Mouse (Mus musculus) forebrain, embryonic 14.5 days (tissue): ENCODE measurements around the gene Syp. TPM values are rescaled to one million over a fixed set of nuclear protein-coding genes. Genes with fewer than 3 reads are reported as not detected.

Experiments used
- ATAC-seq: fragments of 200-750 bp; cut with Nextera tagmentation; 2 replicates; pipeline ENCODE4 v1.8.0; 2017; ENCODE audit warnings: mild to moderate bottlenecking, moderate library complexity
- DNase-seq: peaks from one replicate; pipeline ENCODE4 v3.0.0-alpha.2; 2015; ENCODE audit warnings: low spot score
- H3K27ac ChIP-seq: fragments of 300-500 bp; sonication (generic); 2 replicates; pipeline ENCODE4 v1.5.1; 2014; ENCODE audit warnings: low read depth, mild to moderate bottlenecking, control low read depth, low read length, moderate library complexity
- H3K27me3 ChIP-seq: fragments of 300-500 bp; sonication (generic); replicated peaks from 2 replicates; pipeline ENCODE4 v1.6.1; 2014; ENCODE audit warnings: low read length, control low read depth, mixed read lengths; ENCODE audit not compliant: control insufficient read depth, insufficient read depth
- H3K36me3 ChIP-seq: fragments of 300-500 bp; sonication (generic); 2 replicates; pipeline ENCODE4 v1.6.1; 2014; ENCODE audit warnings: low read length, control low read depth; ENCODE audit not compliant: control insufficient read depth, insufficient read depth
- H3K4me1 ChIP-seq: fragments of 300-500 bp; sonication (generic); 2 replicates; pipeline ENCODE4 v1.6.1; 2014; ENCODE audit warnings: antibody characterized with exemption, low read length, control low read depth; ENCODE audit not compliant: control insufficient read depth, insufficient read depth
- H3K4me2 ChIP-seq: fragments of 300-500 bp; sonication (generic); 2 replicates; pipeline ENCODE4 v1.6.1; 2014; ENCODE audit warnings: mild to moderate bottlenecking, control low read depth, low read length
- H3K4me3 ChIP-seq: fragments of 300-500 bp; sonication (generic); 2 replicates; pipeline ENCODE4 v1.5.1; 2014; ENCODE audit warnings: low read depth, low read length, control low read depth
- H3K9ac ChIP-seq: fragments of 300-500 bp; sonication (generic); 2 replicates; pipeline ENCODE4 v1.6.1; 2014; ENCODE audit warnings: mild to moderate bottlenecking, low read length, control low read depth, moderate library complexity
- H3K9me3 ChIP-seq: fragments of 300-500 bp; sonication (generic); replicated peaks from 2 replicates; pipeline ENCODE4 v1.6.1; 2016; ENCODE audit warnings: low read length, control low read depth, mixed read lengths; ENCODE audit not compliant: control insufficient read depth
- WGBS: fragments of 180-500 bp; shearing (Covaris S2); extraction: QIAGEN DNeasy Blood & Tissue Kit; methylation state at CpG from one replicate; pipeline ENCODE4 v1.1.7; 2014; 5-methylcytosine and 5-hydroxymethylcytosine counted together
- polyA plus RNA-seq: library from polyadenylated mRNA; unstranded; fragments of >200 nt; fragmentation: Nextera tagmentation; extraction: Ambion mirVana; gene quantifications from 2 replicates; pipeline ENCODE4 v1.2.1, GENCODE M21; 2014

The Syp gene
- polyA plus RNA-seq: 69.2 and 96.1 TPM in 2 replicates

- H3K9me3 ChIP-seq: no peaks in the 10 kb centered on the region
- no peaks in the 10 kb centered on the region for H3K36me3 ChIP-seq
- DNase-seq: peak; percentile 81
- peak within 1 kb of the TSS; percentile 49 for H3K4me3 ChIP-seq
- H3K27ac ChIP-seq: peak within 1 kb of the TSS; percentile 80
- no peaks in the 10 kb centered on the region for H3K4me1 ChIP-seq
- H3K27me3 ChIP-seq: no peaks in the 10 kb centered on the region
- peak; percentile 88 for ATAC-seq
- peak within 1 kb of the TSS; percentile 70 for H3K9ac ChIP-seq
- WGBS: 32% methylated on average over 42 of the region's 42 CpGs
- H3K4me2 ChIP-seq: peak within 1 kb of the TSS; percentile 54
Observed at GRCm38 (mm10) chrX:7638401-7639091, at the start of gene Syp. Syp (plus strand) TSS chrX:7638471.

GRCm38 (mm10) chrX:7595371-7595770 is 42.9 kb upstream of the Syp start:
- H3K27me3 ChIP-seq: no peaks in the 10 kb centered on the region
- H3K4me2 ChIP-seq: no peak overlapping the region
- no peaks in the 10 kb centered on the region for H3K9me3 ChIP-seq
- no peak overlapping the region for H3K9ac ChIP-seq
- DNase-seq: peak; percentile 3
- ATAC-seq: no peak; the same call in 1 of the 2 replicates
- no peak overlapping the region for H3K27ac ChIP-seq
- 75% methylated on average over 6 of the region's 9 CpGs for WGBS
- H3K4me1 ChIP-seq: no peaks in the 10 kb centered on the region
- peaks cover 26% of the 10 kb centered on the region; the same call in 1 of the 2 replicates for H3K36me3 ChIP-seq
- H3K4me3 ChIP-seq: no peak overlapping the region

GRCm38 (mm10) chrX:7604004-7604403 is 34.3 kb upstream of the Syp start:
- H3K36me3 ChIP-seq: peaks cover 3% of the 10 kb centered on the region; the same call in 1 of the 2 replicates
- 94% methylated on average over 7 of the region's 7 CpGs for WGBS
- H3K4me3 ChIP-seq: no peak overlapping the region
- no peaks in the 10 kb centered on the region for H3K27me3 ChIP-seq
- DNase-seq (no peak), ATAC-seq (no peak)
- no peak overlapping the region for H3K9ac ChIP-seq
- H3K9me3 ChIP-seq: no peaks in the 10 kb centered on the region
- H3K27ac ChIP-seq: no peak overlapping the region
- no peak overlapping the region for H3K4me2 ChIP-seq
- no peaks in the 10 kb centered on the region for H3K4me1 ChIP-seq

- Histone ChIP-seq H3K4me2 (peak within 1 kb of the TSS; percentile 56), H3K27ac (no peak within 1 kb of the TSS), H3K4me3 (peak within 1 kb of the TSS; percentile 38), H3K9me3 (no peaks in the 10 kb centered on the region), H3K36me3 (no peaks in the 10 kb centered on the region), H3K4me1 (no peaks in the 10 kb centered on the region), H3K9ac (peak within 1 kb of the TSS; percentile 59), H3K27me3 (no peaks in the 10 kb centered on the region)
- WGBS: 30% methylated on average over 28 of the region's 28 CpGs
- DNase-seq: peak; percentile 94
- ATAC-seq: peak; percentile 97
Observed at GRCm38 (mm10) chrX:7604879-7605574, 33.2 kb upstream of the Syp start, which contains the start of gene Ccdc22. Ccdc22 (minus strand) TSS chrX:7605517.

- no peak overlapping the region for H3K4me3 ChIP-seq
- peak; percentile 43; the same call in 1 of the 2 replicates for ATAC-seq
- H3K4me1 ChIP-seq: no peaks in the 10 kb centered on the region
Observed at GRCm38 (mm10) chrX:7605575-7605941, 32.7 kb upstream of the Syp start.

GRCm38 (mm10) chrX:7606783-7607182 is 31.5 kb upstream of the Syp start, which contains the start of gene Cacna1f:
Cacna1f (plus strand) TSS chrX:7607083.
- no peak within 1 kb of the TSS for H3K9ac ChIP-seq
- 79% methylated on average over 6 of the region's 6 CpGs for WGBS
- no peaks in the 10 kb centered on the region for H3K4me1 ChIP-seq
- H3K36me3 ChIP-seq: no peaks in the 10 kb centered on the region
- no peaks in the 10 kb centered on the region for H3K27me3 ChIP-seq
- H3K4me2 ChIP-seq: no peak within 1 kb of the TSS
- no peaks in the 10 kb centered on the region for H3K9me3 ChIP-seq
- ATAC-seq (no peak), DNase-seq (no peak)
- no peak within 1 kb of the TSS for H3K4me3 ChIP-seq
- H3K27ac ChIP-seq: no peak within 1 kb of the TSS

More at GRCm38 (mm10) chrX:7605575-7605941, 32.7 kb upstream of the Syp start:
- H3K9ac ChIP-seq: no peak overlapping the region
- no peaks in the 10 kb centered on the region for H3K36me3 ChIP-seq
- WGBS: 48% methylated on average over 8 of the region's 8 CpGs
- no peaks in the 10 kb centered on the region for H3K9me3 ChIP-seq
- no peak overlapping the region for H3K4me2 ChIP-seq
- H3K27ac ChIP-seq: no peak overlapping the region
- no peak for DNase-seq
- no peaks in the 10 kb centered on the region for H3K27me3 ChIP-seq

- peak overlapping the region; percentile 34 for H3K4me3 ChIP-seq
- ATAC-seq (peak; percentile 16; the same call in 1 of the 2 replicates), DNase-seq (peak; percentile 1)
- no peaks in the 10 kb centered on the region for H3K4me1 ChIP-seq
- H3K27me3 ChIP-seq: no peaks in the 10 kb centered on the region
- peak overlapping the region; percentile 58 for H3K9ac ChIP-seq
- H3K36me3 ChIP-seq: no peaks in the 10 kb centered on the region
- H3K4me2 ChIP-seq: peak overlapping the region; percentile 61
- no peak overlapping the region for H3K27ac ChIP-seq
- 36% methylated on average over 21 of the region's 21 CpGs for WGBS
- H3K9me3 ChIP-seq: no peaks in the 10 kb centered on the region
Observed at GRCm38 (mm10) chrX:7610035-7610434, 28.2 kb upstream of the Syp start.

GRCm38 (mm10) chrX:7610536-7611258 is 27.6 kb upstream of the Syp start:
- Histone ChIP-seq H3K9me3 (no peaks in the 10 kb centered on the region), H3K36me3 (no peaks in the 10 kb centered on the region), H3K27ac (no peak overlapping the region), H3K27me3 (no peaks in the 10 kb centered on the region), H3K9ac (peak overlapping the region; percentile 58), H3K4me2 (peak overlapping the region; percentile 61), H3K4me3 (peak overlapping the region; percentile 34), H3K4me1 (no peaks in the 10 kb centered on the region)
- peak; percentile 75 for ATAC-seq
- WGBS: 44% methylated on average over 26 of the region's 26 CpGs
- DNase-seq: peak; percentile 2
